Mouse (Mus musculus) heart, embryonic 15.5 days (tissue): Measurements from ENCODE around the gene Zbed4. TPM values are rescaled to one million over a fixed set of nuclear protein-coding genes. Genes with fewer than 3 reads are reported as not detected.
"Not testable (repeated sequence)": the region's sequence is repeated elsewhere in the genome, so short reads cannot be mapped to it uniquely, and the experiment has no call there.

Source experiments
- ATAC-seq: fragments of 200-750 bp; cut with Nextera tagmentation; replicated peaks from 2 replicates; pipeline ENCODE4 v1.8.0; 2017; ENCODE audit warnings: low read depth, moderate TSS enrichment; ENCODE audit not compliant: insufficient number of reproducible peaks, insufficient read depth, low FRiP score
- H3K27ac ChIP-seq: fragments of 300-500 bp; sonication (generic); 2 replicates; pipeline ENCODE4 v1.5.1; 2015; ENCODE audit warnings: mild to moderate bottlenecking, inconsistent platforms
- H3K27me3 ChIP-seq: fragments of 300-500 bp; sonication (generic); 2 replicates; pipeline ENCODE4 v1.6.1; 2015; ENCODE audit warnings: inconsistent platforms
- H3K36me3 ChIP-seq: fragments of 300-500 bp; sonication (generic); 2 replicates; pipeline ENCODE4 v1.6.1; 2015; ENCODE audit warnings: mild to moderate bottlenecking, inconsistent platforms
- H3K4me1 ChIP-seq: fragments of 300-500 bp; sonication (generic); replicated peaks from 2 replicates; pipeline ENCODE4 v1.6.1; 2015; ENCODE audit warnings: inconsistent platforms
- H3K4me2 ChIP-seq: fragments of 300-500 bp; sonication (generic); 2 replicates; pipeline ENCODE4 v1.6.1; 2015; ENCODE audit warnings: inconsistent platforms, mild to moderate bottlenecking, moderate library complexity
- H3K4me3 ChIP-seq: fragments of 300-500 bp; sonication (generic); 2 replicates; pipeline ENCODE4 v1.5.1; 2015; ENCODE audit warnings: mild to moderate bottlenecking, inconsistent platforms
- H3K9ac ChIP-seq: fragments of 300-500 bp; sonication (generic); 2 replicates; pipeline ENCODE4 v1.6.1; 2015; ENCODE audit warnings: mild to moderate bottlenecking, inconsistent platforms
- H3K9me3 ChIP-seq: fragments of 300-500 bp; sonication (generic); replicated peaks from 2 replicates; pipeline ENCODE4 v1.6.1; 2016; ENCODE audit warnings: inconsistent platforms
- WGBS: fragments of 180-500 bp; shearing (Covaris S2); methylation state at CpG from one replicate; pipeline ENCODE4 v1.1.7; 2015; ENCODE audit warnings: mixed read lengths; 5-methylcytosine and 5-hydroxymethylcytosine counted together
- polyA plus RNA-seq: library from polyadenylated mRNA; unstranded; fragments of >200 nt; fragmentation: Nextera tagmentation; extraction: Ambion mirVana; gene quantifications from 2 replicates; pipeline ENCODE4 v1.2.1, GENCODE M21; 2015

The Zbed4 gene
- polyA plus RNA-seq, 1 experiment from 2014 or later: 9.0 TPM

- H3K27me3 ChIP-seq, H3K27ac ChIP-seq, H3K4me3 ChIP-seq, H3K9ac ChIP-seq, ATAC-seq, H3K9me3 ChIP-seq, H3K4me2 ChIP-seq, H3K4me1 ChIP-seq: not testable (repeated sequence)
- 92% methylated on average over 2 of the region's 2 CpGs for WGBS
- peaks cover 18% of the 10 kb centered on the region; the same call in 1 of the 2 replicates for H3K36me3 ChIP-seq
Measured at GRCm38 (mm10) chr15:88766139-88766538, 14.7 kb downstream of the Zbed4 start.

- H3K4me3 ChIP-seq: no peak overlapping the region
- WGBS: 92% methylated on average over 1 of the region's 1 CpGs
- H3K27me3 ChIP-seq: no peaks in the 10 kb centered on the region
- H3K4me2 ChIP-seq: no peak overlapping the region
- H3K9ac ChIP-seq: no peak overlapping the region
- H3K4me1 ChIP-seq: no peaks in the 10 kb centered on the region
- H3K27ac ChIP-seq: no peak overlapping the region
- ATAC-seq: no peak
- H3K9me3 ChIP-seq: no peaks in the 10 kb centered on the region
- H3K36me3 ChIP-seq: peaks cover 23% of the 10 kb centered on the region; the same call in 1 of the 2 replicates
Measured at GRCm38 (mm10) chr15:88768537-88768936, 17.1 kb downstream of the Zbed4 start.

- H3K36me3 ChIP-seq: peaks cover 26% of the 10 kb centered on the region; the same call in 1 of the 2 replicates
- not testable (repeated sequence) for ATAC-seq
Measured at GRCm38 (mm10) chr15:88774630-88775029, 23.2 kb downstream of the Zbed4 start.

GRCm38 (mm10) chr15:88792140-88792850 is 40.8 kb downstream of the Zbed4 start:
- Histone ChIP-seq H3K27ac (no peak overlapping the region), H3K4me3 (no peak overlapping the region), H3K9me3 (no peaks in the 10 kb centered on the region), H3K9ac (no peak overlapping the region), H3K4me1 (no peaks in the 10 kb centered on the region), H3K27me3 (no peaks in the 10 kb centered on the region), H3K36me3 (no peaks in the 10 kb centered on the region; the same call in 1 of the 2 replicates), H3K4me2 (no peak overlapping the region)
- ATAC-seq: no peak
- 77% methylated on average over 4 of the region's 4 CpGs for WGBS

More at GRCm38 (mm10) chr15:88774630-88775029, 23.2 kb downstream of the Zbed4 start:
- not testable (repeated sequence) for H3K27ac ChIP-seq, H3K4me3 ChIP-seq, H3K4me1 ChIP-seq, H3K9me3 ChIP-seq, H3K27me3 ChIP-seq, H3K4me2 ChIP-seq, H3K9ac ChIP-seq
- 88% methylated on average over 5 of the region's 5 CpGs for WGBS

- H3K4me3 ChIP-seq, H3K9me3 ChIP-seq, H3K27ac ChIP-seq, ATAC-seq, H3K9ac ChIP-seq, H3K36me3 ChIP-seq, H3K4me1 ChIP-seq, H3K27me3 ChIP-seq, H3K4me2 ChIP-seq: not testable (repeated sequence)
- 80% methylated on average over 5 of the region's 5 CpGs for whole genome bisulfite sequencing
Measured at GRCm38 (mm10) chr15:88794729-88795128, 43.3 kb downstream of the Zbed4 start.

- no peaks in the 10 kb centered on the region for H3K9me3 ChIP-seq
- H3K4me3 ChIP-seq: no peak overlapping the region
- no peak overlapping the region for H3K4me2 ChIP-seq
- H3K9ac ChIP-seq: no peak overlapping the region
- H3K36me3 ChIP-seq: peaks cover 4% of the 10 kb centered on the region
- no peak for ATAC-seq
- 70% methylated on average over 11 of the region's 11 CpGs for WGBS
- no peaks in the 10 kb centered on the region for H3K4me1 ChIP-seq
- H3K27me3 ChIP-seq: no peaks in the 10 kb centered on the region
- H3K27ac ChIP-seq: no peak overlapping the region
Measured at GRCm38 (mm10) chr15:88799950-88800371, 48.5 kb downstream of the Zbed4 start.

GRCm38 (mm10) chr15:88800921-88801354 is 49.5 kb downstream of the Zbed4 start:
- H3K27ac ChIP-seq: no peak overlapping the region
- H3K9ac ChIP-seq: no peak overlapping the region
- H3K36me3 ChIP-seq: peaks cover 13% of the 10 kb centered on the region
- H3K4me2 ChIP-seq: no peak overlapping the region
- H3K4me3 ChIP-seq: no peak overlapping the region
- no peak for ATAC-seq
- H3K9me3 ChIP-seq: no peaks in the 10 kb centered on the region
- 73% methylated on average over 6 of the region's 6 CpGs for WGBS
- H3K27me3 ChIP-seq: no peaks in the 10 kb centered on the region
- no peaks in the 10 kb centered on the region for H3K4me1 ChIP-seq

- H3K27ac ChIP-seq: no peak overlapping the region
- no peak overlapping the region for H3K9ac ChIP-seq
- no peak for ATAC-seq
- H3K9me3 ChIP-seq: no peaks in the 10 kb centered on the region
- no peak overlapping the region for H3K4me2 ChIP-seq
- no peaks in the 10 kb centered on the region for H3K4me1 ChIP-seq
- 92% methylated on average over 3 of the region's 3 CpGs for whole genome bisulfite sequencing
- H3K27me3 ChIP-seq: no peaks in the 10 kb centered on the region
- peaks cover 19% of the 10 kb centered on the region for H3K36me3 ChIP-seq
- H3K4me3 ChIP-seq: no peak overlapping the region
Measured at GRCm38 (mm10) chr15:88801903-88802302, 50.4 kb downstream of the Zbed4 start.

- H3K4me2 ChIP-seq: no peak overlapping the region
- 81% methylated on average over 6 of the region's 6 CpGs for WGBS
- H3K27me3 ChIP-seq: no peaks in the 10 kb centered on the region
- H3K36me3 ChIP-seq: peaks cover 19% of the 10 kb centered on the region
- no peak overlapping the region for H3K4me3 ChIP-seq
- H3K27ac ChIP-seq: no peak overlapping the region
- no peaks in the 10 kb centered on the region for H3K4me1 ChIP-seq
- ATAC-seq: no peak
- no peaks in the 10 kb centered on the region for H3K9me3 ChIP-seq
- H3K9ac ChIP-seq: no peak overlapping the region
Measured at GRCm38 (mm10) chr15:88802348-88802747, 50.9 kb downstream of the Zbed4 start.

- H3K4me2 ChIP-seq: no peak overlapping the region
- WGBS: 80% methylated on average over 8 of the region's 8 CpGs
- peaks cover 39% of the 10 kb centered on the region for H3K36me3 ChIP-seq
- H3K27me3 ChIP-seq: no peaks in the 10 kb centered on the region
- H3K9me3 ChIP-seq: no peaks in the 10 kb centered on the region
- no peaks in the 10 kb centered on the region for H3K4me1 ChIP-seq
- no peak for ATAC-seq
- H3K27ac ChIP-seq: no peak overlapping the region
- H3K9ac ChIP-seq: no peak overlapping the region
- H3K4me3 ChIP-seq: no peak overlapping the region
Measured at GRCm38 (mm10) chr15:88808121-88808520, 56.7 kb downstream of the Zbed4 start.

GRCm38 (mm10) chr15:88810369-88810768 is 58.9 kb downstream of the Zbed4 start:
- H3K4me3 ChIP-seq: no peak overlapping the region
- H3K4me2 ChIP-seq: no peak overlapping the region
- no peak for ATAC-seq
- no peak overlapping the region for H3K9ac ChIP-seq
- no peaks in the 10 kb centered on the region for H3K9me3 ChIP-seq
- H3K27me3 ChIP-seq: no peaks in the 10 kb centered on the region
- WGBS: 91% methylated on average over 2 of the region's 2 CpGs
- no peaks in the 10 kb centered on the region for H3K4me1 ChIP-seq
- peaks cover 54% of the 10 kb centered on the region for H3K36me3 ChIP-seq
- no peak overlapping the region for H3K27ac ChIP-seq

- Histone ChIP-seq H3K4me2 (no peak overlapping the region), H3K4me1 (peaks cover 3% of the 10 kb centered on the region), H3K9ac (no peak overlapping the region), H3K27me3 (no peaks in the 10 kb centered on the region), H3K9me3 (no peaks in the 10 kb centered on the region), H3K36me3 (peaks cover 45% of the 10 kb centered on the region), H3K27ac (no peak overlapping the region), H3K4me3 (no peak overlapping the region)
- ATAC-seq: no peak
- WGBS: 90% methylated on average over 3 of the region's 3 CpGs
Measured at GRCm38 (mm10) chr15:88813262-88813661, 61.8 kb downstream of the Zbed4 start.
